Mouse (Mus musculus): Measurements from ENCODE around the gene Kansl2.

DNA sequence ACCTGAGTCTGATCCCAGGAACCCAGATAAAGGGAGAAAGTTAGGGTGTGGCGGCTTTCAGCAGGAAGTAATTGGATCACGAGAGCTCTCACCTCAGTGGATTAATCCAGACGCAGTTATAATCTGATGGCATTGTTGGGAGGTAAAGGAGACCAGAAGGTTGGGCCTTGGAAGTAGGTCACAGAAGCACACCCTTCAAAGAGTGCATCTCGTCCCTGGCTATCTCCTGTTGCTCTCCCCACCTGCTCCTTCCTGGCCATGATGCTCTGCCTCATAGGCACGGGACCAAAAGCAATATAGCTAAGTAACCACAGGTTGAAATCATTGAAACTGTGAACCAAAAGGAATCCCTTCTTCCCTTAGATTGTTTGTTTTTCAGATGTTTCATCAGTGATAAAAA, 23.1 kb upstream of the Kansl2 start:
- TF ChIP-seq USF1 (IDR thresholded peaks at IDR 0.05; ENCODE audit: low read depth) (no peak), CTCF (IDR thresholded peaks at IDR 0.05; ENCODE audit: control insufficient read depth, insufficient read depth, insufficient read length) (no peak), MYOG (IDR thresholded peaks at IDR 0.05; ENCODE audit: control insufficient read depth, extremely low read depth, insufficient read length) (no peak)

Measured in C2C12 (cell line).